Mouse (Mus musculus): ENCODE results near the gene Hsp90ab1. TPM values are rescaled to one million over a fixed set of nuclear protein-coding genes. Genes with fewer than 3 reads are reported as not detected.

Gene Hsp90ab1
- polyA plus RNA-seq, 1 experiment from 2014 or later: 1,233 TPM

DNA sequence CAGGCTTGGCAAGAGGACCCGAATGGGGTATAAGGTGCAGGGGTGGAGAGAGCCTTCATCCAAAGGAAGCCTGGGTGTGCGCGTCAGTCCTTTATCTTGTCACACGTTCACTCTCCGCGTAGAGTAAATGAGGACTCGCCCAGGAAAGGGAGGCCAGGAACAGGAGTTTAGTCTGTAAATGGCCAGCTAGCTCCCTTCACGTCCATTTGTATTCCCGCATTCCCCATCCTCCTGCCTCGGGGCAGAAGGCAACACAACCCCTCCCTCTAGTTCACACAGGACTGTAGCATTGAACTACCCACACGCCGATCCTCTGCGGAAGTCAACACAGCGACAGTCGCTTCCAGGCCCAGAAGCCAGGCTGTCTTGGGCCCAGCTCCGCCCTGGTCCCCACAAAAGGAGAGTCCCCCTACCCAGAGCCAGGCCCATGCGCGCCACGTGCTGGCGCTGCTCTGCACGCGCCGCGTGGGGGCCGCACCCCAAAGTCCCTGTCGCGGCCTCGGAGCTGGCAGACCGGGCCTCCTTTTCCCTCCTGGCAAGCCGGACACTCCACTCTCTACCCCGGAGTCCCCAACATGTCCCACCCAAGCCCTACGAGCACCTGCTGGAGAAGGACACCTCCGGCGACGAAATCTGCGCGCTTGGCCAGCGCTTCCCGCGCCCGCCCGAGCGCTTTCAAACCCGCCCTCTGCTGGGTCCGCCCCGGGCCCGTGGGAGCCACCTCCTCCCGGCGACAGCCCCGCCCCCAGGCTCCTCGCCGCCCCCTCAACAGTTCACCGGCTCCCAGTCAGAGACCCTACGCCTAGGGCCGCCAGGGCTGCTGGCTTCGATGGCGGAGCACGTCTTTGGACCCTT is 22.0 kb upstream of the Hsp90ab1 start:
- Histone ChIP-seq H3K36me3 (ENCODE audit: control insufficient read depth, insufficient read depth, low read length) (peaks cover 2% of the 10 kb centered on the region; the same call in 1 of the 2 replicates), H3K4me2 (ENCODE audit: low read length) (peak overlapping the region; percentile 99), H3K4me1 (ENCODE audit: control insufficient read depth in 2 of 2, insufficient read depth in 2 of 2, low read length in 2 of 2) (peaks cover 48 to 65% of the 10 kb centered on the region in 2 experiments), H3K9ac (ENCODE audit: low read length) (peak overlapping the region; percentile 82), H3K4me3 (ENCODE audit: control insufficient read depth in 1 of 2, insufficient read depth in 1 of 2, low read depth in 1 of 2, low read length in 2 of 2) (peak overlapping the region; percentile 68), H3K9me3 (ENCODE audit: control insufficient read depth, low read length) (no peaks in the 10 kb centered on the region), H3K27me3 (ENCODE audit: control insufficient read depth, insufficient read depth, low read length) (no peaks in the 10 kb centered on the region), H3K27ac (replicated peaks in 1 of 2; ENCODE audit: control insufficient read depth in 1 of 2, insufficient read depth in 1 of 2, low read depth in 2 of 2, low read length in 2 of 2) (peak overlapping the region; percentile 3 to 69; a peak in 2 of 4 replicates)
- peak; percentile 68 for ATAC-seq (ENCODE audit: insufficient number of reproducible peaks, insufficient read depth, low FRiP score, low read depth)
- 1% methylated on average over 57 of the region's 58 CpGs for WGBS

DNA sequence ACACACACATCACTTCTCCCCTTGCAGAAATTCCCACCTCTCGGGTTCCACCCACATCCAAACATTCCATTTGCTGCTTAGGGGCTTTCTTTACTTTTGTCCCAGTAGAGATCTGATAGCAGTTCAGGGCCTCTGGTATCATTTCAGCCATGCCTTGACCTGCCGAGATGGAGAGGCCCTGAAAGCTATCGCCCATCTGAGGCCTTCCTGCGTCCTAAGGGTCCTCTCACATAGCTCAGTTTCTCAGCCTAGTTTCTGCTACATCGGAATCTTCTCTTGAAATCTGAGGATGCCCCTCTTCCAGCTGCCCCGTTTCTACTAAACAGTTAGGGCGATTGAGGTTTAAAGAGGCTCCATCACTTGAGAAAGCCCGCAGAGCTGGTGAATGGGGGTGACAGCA is 21.1 kb upstream of the Hsp90ab1 start:
- H3K27ac ChIP-seq (replicated peaks in 1 of 2; ENCODE audit: control insufficient read depth in 1 of 2, insufficient read depth in 1 of 2, low read depth in 2 of 2, low read length in 2 of 2): no peak overlapping the region
- peak overlapping the region; percentile 68 for H3K4me3 ChIP-seq (ENCODE audit: control insufficient read depth in 1 of 2, insufficient read depth in 1 of 2, low read depth in 1 of 2, low read length in 2 of 2)
- no peaks in the 10 kb centered on the region for H3K27me3 ChIP-seq (ENCODE audit: control insufficient read depth, insufficient read depth, low read length)
- no peaks in the 10 kb centered on the region for H3K9me3 ChIP-seq (ENCODE audit: control insufficient read depth, low read length)
- peaks cover 11% of the 10 kb centered on the region for H3K36me3 ChIP-seq (ENCODE audit: control insufficient read depth, insufficient read depth, low read length)
- H3K4me1 ChIP-seq (ENCODE audit: control insufficient read depth in 2 of 2, insufficient read depth in 2 of 2, low read length in 2 of 2): peaks cover 47 to 59% of the 10 kb centered on the region in 2 experiments
- peak overlapping the region; percentile 99 for H3K4me2 ChIP-seq (ENCODE audit: low read length)
- 47% methylated on average over 8 of the region's 8 CpGs for WGBS
- peak overlapping the region; percentile 82; the same call in 1 of the 2 replicates for H3K9ac ChIP-seq (ENCODE audit: low read length)
- no peak for ATAC-seq (ENCODE audit: insufficient number of reproducible peaks, insufficient read depth, low FRiP score, low read depth)

DNA sequence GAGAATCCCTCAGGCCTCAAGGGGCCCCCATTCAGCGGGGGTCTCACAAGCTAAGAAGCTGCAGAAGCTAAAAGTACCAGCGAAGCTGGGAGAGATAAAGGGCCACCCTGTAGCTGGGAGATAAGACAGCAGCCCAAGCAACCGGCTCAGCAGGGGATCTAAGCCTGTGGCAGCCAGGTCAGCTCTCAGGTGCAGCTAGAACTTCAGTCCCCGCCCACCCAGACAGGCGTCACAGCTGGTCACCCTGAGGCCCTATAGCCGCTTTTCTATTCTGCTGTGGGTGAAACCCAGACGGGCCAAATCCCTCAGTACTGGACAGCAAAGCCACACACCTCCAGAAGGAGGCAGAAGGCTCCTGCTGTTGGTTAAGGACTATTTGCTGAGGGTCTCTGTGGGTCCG is 20.4 kb upstream of the Hsp90ab1 start:
- Histone ChIP-seq H3K9ac (ENCODE audit: low read length) (peak overlapping the region; percentile 55; the same call in 1 of the 2 replicates), H3K4me2 (ENCODE audit: low read length) (peak overlapping the region; percentile 99), H3K4me3 (ENCODE audit: control insufficient read depth in 1 of 2, insufficient read depth in 1 of 2, low read depth in 1 of 2, low read length in 2 of 2) (peak overlapping the region; percentile 4 to 5; a peak in 2 of 4 replicates), H3K9me3 (ENCODE audit: control insufficient read depth, low read length) (no peaks in the 10 kb centered on the region), H3K36me3 (ENCODE audit: control insufficient read depth, insufficient read depth, low read length) (peaks cover 19% of the 10 kb centered on the region), H3K4me1 (ENCODE audit: control insufficient read depth in 2 of 2, insufficient read depth in 2 of 2, low read length in 2 of 2) (peaks cover 46 to 54% of the 10 kb centered on the region in 2 experiments), H3K27me3 (ENCODE audit: control insufficient read depth, insufficient read depth, low read length) (no peaks in the 10 kb centered on the region), H3K27ac (replicated peaks in 1 of 2; ENCODE audit: control insufficient read depth in 1 of 2, insufficient read depth in 1 of 2, low read depth in 2 of 2, low read length in 2 of 2) (peak overlapping the region in 1 of 2 experiments; percentile 74; a peak in 1 of 4 replicates)
- 38% methylated on average over 8 of the region's 8 CpGs for WGBS
- ATAC-seq (ENCODE audit: insufficient number of reproducible peaks, insufficient read depth, low FRiP score, low read depth): no peak

DNA sequence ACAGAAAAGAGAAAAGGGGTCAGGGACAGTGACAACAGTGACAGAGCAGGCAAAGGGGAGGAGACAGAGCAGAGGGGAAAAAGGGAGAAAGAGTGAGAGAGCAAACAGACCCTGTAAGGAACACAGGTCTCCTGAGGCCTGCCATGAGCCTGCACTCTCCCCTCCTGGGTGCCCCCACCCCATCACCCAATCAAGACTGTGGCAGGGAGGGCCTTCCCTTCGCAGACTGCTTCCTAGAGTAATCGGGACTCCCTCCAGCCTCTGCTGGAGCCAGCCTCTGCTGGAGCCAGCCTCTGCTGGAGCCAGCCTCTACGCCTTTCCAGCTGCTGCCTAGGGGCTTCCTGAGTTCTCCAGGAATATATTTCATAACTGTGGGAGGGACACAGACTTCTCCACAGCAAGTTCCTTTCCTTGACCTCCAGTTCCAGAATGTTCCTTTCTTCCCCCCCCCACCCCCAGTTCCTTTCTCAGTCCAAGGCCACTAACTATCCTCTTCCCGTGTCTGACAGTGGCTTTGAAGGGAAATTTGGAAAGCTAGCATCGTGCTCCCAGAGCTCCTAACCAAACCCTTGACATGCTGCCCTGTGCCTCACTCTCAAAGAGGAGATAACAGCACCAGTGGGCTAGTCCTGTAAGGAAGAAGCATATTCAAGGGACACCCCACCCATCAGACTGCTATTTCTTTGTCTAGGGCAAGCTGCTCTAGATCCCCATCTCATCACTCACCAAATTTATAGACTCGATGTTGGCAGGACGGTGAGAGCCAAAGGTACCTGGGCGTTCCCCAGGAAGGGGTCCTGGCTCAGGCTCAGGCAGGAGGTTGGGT is 19.7 kb upstream of the Hsp90ab1 start:
- WGBS: 27% methylated on average over 8 of the region's 8 CpGs
- Histone ChIP-seq H3K27me3 (ENCODE audit: control insufficient read depth, insufficient read depth, low read length) (no peaks in the 10 kb centered on the region), H3K27ac (replicated peaks in 1 of 2; ENCODE audit: control insufficient read depth in 1 of 2, insufficient read depth in 1 of 2, low read depth in 2 of 2, low read length in 2 of 2) (peak overlapping the region; percentile 47 to 74), H3K9ac (ENCODE audit: low read length) (peak overlapping the region; percentile 55), H3K4me2 (ENCODE audit: low read length) (peak overlapping the region; percentile 99), H3K9me3 (ENCODE audit: control insufficient read depth, low read length) (no peaks in the 10 kb centered on the region), H3K4me3 (ENCODE audit: control insufficient read depth in 1 of 2, insufficient read depth in 1 of 2, low read depth in 1 of 2, low read length in 2 of 2) (peak overlapping the region; percentile 12 to 19; a peak in 2 of 4 replicates), H3K4me1 (ENCODE audit: control insufficient read depth in 2 of 2, insufficient read depth in 2 of 2, low read length in 2 of 2) (peaks cover 46 to 54% of the 10 kb centered on the region in 2 experiments), H3K36me3 (ENCODE audit: control insufficient read depth, insufficient read depth, low read length) (peaks cover 24% of the 10 kb centered on the region)
- ATAC-seq (ENCODE audit: insufficient number of reproducible peaks, insufficient read depth, low FRiP score, low read depth): no peak

DNA sequence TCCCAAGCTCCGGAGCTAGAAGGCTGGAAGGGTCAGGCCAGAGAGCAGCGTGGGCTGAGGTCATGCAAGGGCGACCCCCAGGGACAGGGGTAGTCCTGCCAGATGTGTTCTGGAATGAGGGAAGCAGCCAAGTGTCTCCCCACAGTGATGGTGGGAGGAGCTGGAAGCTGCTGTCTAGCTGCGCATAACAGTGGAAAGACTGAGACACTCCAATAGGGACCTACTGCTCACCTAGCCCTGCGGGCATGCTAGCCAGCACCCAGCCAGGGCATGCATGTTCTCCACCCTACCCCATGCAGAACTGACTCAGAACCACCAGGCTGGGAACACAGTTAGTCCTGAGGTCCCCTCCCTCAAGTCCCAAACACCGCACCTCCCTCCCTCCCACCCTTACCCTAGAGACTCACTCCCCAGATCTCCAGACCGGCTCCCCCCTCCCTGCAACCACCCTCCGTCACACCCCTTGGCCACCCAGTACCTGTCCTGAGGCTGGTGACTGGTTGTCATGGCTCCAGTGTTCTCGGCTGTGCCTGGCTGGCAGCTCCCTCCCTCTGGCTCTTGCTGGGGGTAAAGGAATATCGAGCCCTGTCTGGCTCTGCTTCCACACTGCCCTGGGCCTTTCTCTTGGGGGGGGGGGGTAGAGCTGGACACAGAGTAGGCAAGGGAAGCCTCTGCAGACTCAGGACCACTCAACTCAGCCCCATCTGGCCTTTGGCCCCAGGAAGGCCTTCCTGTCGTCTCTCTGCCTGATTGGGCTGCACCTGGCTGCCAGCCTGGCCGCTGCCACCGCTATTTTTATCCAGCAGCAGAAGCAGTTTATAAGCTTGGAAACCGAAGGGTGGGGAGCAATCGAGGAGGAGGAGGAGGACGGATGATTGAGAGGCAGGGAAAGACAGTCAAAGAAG is 18.9 kb upstream of the Hsp90ab1 start:
- Histone ChIP-seq H3K9me3 (ENCODE audit: control insufficient read depth, low read length) (no peaks in the 10 kb centered on the region), H3K27ac (replicated peaks in 1 of 2; ENCODE audit: control insufficient read depth in 1 of 2, insufficient read depth in 1 of 2, low read depth in 2 of 2, low read length in 2 of 2) (peak overlapping the region; percentile 47 to 74), H3K4me3 (ENCODE audit: control insufficient read depth in 1 of 2, insufficient read depth in 1 of 2, low read depth in 1 of 2, low read length in 2 of 2) (peak overlapping the region; percentile 12 to 19; a peak in 3 of 4 replicates), H3K36me3 (ENCODE audit: control insufficient read depth, insufficient read depth, low read length) (peaks cover 32% of the 10 kb centered on the region), H3K4me1 (ENCODE audit: control insufficient read depth in 2 of 2, insufficient read depth in 2 of 2, low read length in 2 of 2) (peaks cover 43 to 51% of the 10 kb centered on the region in 2 experiments), H3K9ac (ENCODE audit: low read length) (peak overlapping the region; percentile 55), H3K27me3 (ENCODE audit: control insufficient read depth, insufficient read depth, low read length) (no peaks in the 10 kb centered on the region), H3K4me2 (ENCODE audit: low read length) (peak overlapping the region; percentile 99)
- ATAC-seq (ENCODE audit: insufficient number of reproducible peaks, insufficient read depth, low FRiP score, low read depth): peak; percentile 1; the same call in 1 of the 2 replicates
- WGBS: 37% methylated on average over 16 of the region's 16 CpGs

DNA sequence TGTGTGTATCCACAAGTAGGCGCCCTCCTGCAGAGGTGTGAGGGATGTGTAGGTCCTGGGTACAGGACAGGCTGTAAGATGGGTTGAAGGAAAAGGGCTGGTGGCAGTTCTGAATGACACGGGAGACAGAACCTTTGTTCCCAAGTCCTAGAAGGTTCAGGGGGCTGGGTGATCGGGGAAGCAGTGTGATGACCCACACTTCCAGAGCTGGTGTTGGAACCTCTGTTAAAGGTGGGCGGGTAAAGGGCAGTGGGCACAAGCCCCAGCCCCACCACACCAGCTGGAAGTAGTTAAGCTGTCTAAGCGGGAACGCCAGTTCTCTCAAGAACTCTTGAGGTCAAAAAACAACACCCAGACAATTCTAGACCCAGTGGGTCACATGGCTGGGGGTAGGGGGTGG is 17.3 kb upstream of the Hsp90ab1 start:
- no peak overlapping the region for H3K9ac ChIP-seq (ENCODE audit: low read length)
- no peaks in the 10 kb centered on the region for H3K27me3 ChIP-seq (ENCODE audit: control insufficient read depth, insufficient read depth, low read length)
- H3K9me3 ChIP-seq (ENCODE audit: control insufficient read depth, low read length): no peaks in the 10 kb centered on the region
- WGBS: 78% methylated on average over 6 of the region's 6 CpGs
- peaks cover 42% of the 10 kb centered on the region for H3K36me3 ChIP-seq (ENCODE audit: control insufficient read depth, insufficient read depth, low read length)
- ATAC-seq (ENCODE audit: insufficient number of reproducible peaks, insufficient read depth, low FRiP score, low read depth): no peak
- H3K4me1 ChIP-seq (ENCODE audit: control insufficient read depth in 2 of 2, insufficient read depth in 2 of 2, low read length in 2 of 2): peaks cover 41 to 45% of the 10 kb centered on the region in 2 experiments
- H3K4me3 ChIP-seq (ENCODE audit: control insufficient read depth in 1 of 2, insufficient read depth in 1 of 2, low read depth in 1 of 2, low read length in 2 of 2): no peak overlapping the region
- H3K4me2 ChIP-seq (ENCODE audit: low read length): no peak overlapping the region
- no peak overlapping the region for H3K27ac ChIP-seq (replicated peaks in 1 of 2; ENCODE audit: control insufficient read depth in 1 of 2, insufficient read depth in 1 of 2, low read depth in 2 of 2, low read length in 2 of 2)

Measured in heart, embryonic 14.5 days (tissue).